Mouse (Mus musculus): Measurements from ENCODE around the gene Nrl.
A peak's percentile ranks its signal among the peaks of the same experiment; 100 is the strongest.

DNA sequence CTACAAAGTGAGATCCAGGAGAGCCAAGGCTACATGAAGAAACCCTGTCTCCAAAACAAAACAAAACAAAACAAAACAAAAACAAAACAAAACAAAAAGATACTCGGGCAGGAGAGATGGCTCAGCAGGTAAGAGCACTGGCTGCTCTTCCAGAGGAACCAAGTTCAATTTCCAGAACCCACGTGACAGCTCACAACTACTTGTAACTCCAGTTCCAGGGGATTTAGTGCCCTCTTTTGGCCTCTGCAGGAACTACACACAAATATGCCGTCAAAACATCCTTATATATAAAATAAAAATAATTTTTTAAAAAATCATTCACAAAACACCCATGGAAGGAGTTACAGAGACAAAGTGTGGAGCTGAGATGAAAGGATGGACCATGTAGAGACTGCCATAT lies 3.2 kb upstream of the Nrl start:
- TF ChIP-seq CTCF (IDR thresholded peaks at IDR 0.05; ENCODE audit: control insufficient read depth, insufficient read depth, insufficient read length) (no peak), MYOG (IDR thresholded peaks at IDR 0.05; ENCODE audit: control insufficient read depth, extremely low read depth, insufficient read length) (no peak), USF1 (IDR thresholded peaks at IDR 0.05; ENCODE audit: low read depth) (peak; percentile 91)

Data from C2C12 (cell line).